Mouse (Mus musculus) bone marrow macrophage, adult 2 months (primary cell): ENCODE measurements around the gene Ncstn. TPM values are rescaled to one million over a fixed set of nuclear protein-coding genes. Genes with fewer than 3 reads are reported as not detected.

Experiments
- H3K27ac ChIP-seq: 2 replicates; pipeline ENCODE4 v1.5.1; 2012; ENCODE audit warnings: low read depth, low read length; ENCODE audit not compliant: insufficient read depth
- H3K4me1 ChIP-seq: 2 replicates; pipeline ENCODE4 v1.6.1; 2012; ENCODE audit warnings: low read length; ENCODE audit not compliant: control insufficient read depth, insufficient read depth
- H3K4me3 ChIP-seq: 2 replicates; pipeline ENCODE4 v1.5.1; 2012; ENCODE audit warnings: mild to moderate bottlenecking, low read length, moderate library complexity; ENCODE audit not compliant: insufficient read depth
- CTCF ChIP-seq: IDR thresholded peaks from 2 replicates; pipeline ENCODE4 v1.5.1; 2012; ENCODE audit warnings: low read depth, mild to moderate bottlenecking, low read length, moderate library complexity
- POLR2A ChIP-seq: IDR thresholded peaks from 2 replicates; pipeline ENCODE4 v1.6.1; 2012; ENCODE audit warnings: mild to moderate bottlenecking, low read depth, low read length, borderline replicate concordance
- polyA plus RNA-seq: library from polyadenylated mRNA; stranded (reverse); fragments of >200 nt; gene quantifications from 2 replicates; pipeline ENCODE4 v1.2.4, GENCODE M21; 2012; ENCODE audit not compliant: missing spikeins, insufficient read depth, insufficient read length

Gene Ncstn
- polyA plus RNA-seq, result 142 and 144 TPM in 2 replicates

DNA sequence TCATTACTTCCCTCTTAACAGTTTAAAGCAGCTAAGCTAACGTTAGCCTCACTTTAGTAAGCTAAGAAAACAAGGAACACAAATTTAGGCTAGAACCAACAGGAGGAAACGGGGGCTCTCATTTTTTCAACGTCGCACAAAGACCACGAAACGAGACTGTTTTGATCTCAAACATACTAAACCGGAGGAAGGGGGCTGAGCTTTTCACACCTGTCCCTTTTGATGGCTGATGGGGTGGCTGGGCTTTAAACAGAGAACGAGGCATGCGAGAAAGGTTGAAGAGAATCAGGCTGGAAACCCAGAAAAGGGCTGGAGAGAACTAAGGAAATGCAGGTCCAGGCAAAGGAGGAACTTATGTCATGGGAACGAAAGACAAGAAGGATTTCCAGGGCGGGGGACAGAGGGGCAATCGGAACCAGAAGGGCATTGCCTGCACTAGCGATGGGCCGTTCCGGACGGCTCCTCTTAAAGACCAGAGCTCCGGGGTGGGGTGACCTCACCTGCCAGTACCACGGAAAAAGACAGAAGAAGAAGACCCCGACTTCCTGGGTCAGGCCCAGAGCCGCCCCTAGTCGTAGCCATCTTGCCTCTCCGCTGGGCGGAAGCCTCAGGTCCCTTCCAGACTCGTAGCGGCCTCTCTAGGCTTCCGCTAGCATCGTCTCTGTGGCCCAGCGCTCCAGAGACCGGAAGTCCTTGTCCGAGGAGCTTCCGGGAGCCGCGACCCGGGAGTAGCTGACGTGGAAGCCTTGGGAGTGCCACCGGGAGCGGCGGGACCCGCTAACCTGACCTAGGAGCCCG is at the start of gene Ncstn, which contains the start of gene Copa:
Gene Ncstn (minus strand): TSS at position 695 of the 798 bp plus-strand sequence.
Gene Copa (plus strand): TSS at position 429 of the 798 bp plus-strand sequence.
- Histone ChIP-seq H3K4me1 (peaks cover 14% of the 10 kb centered on the region), H3K4me3 (peak within 1 kb of the TSS; percentile 79), H3K27ac (peak within 1 kb of the TSS; percentile 91)
- TF ChIP-seq CTCF (no peak), POLR2A (no peak)

DNA sequence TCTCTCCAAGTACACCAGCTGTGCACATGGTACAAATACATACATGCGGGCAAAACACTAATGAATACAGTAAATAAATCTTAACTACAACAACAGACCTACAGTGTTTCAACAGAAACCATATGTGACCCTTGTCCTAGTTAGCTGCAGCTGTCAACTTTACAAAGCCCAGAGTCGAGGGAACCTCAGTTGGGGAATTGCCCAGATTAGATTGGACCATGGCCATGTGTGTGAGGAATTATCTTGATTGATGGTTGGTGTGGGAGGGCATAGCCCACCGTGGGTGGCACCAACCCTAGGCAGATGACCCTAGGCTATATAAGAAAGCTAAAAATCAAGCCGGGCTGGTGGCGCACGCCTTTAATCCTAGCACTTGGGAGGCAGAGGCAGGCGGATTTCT is 49.7 kb upstream of the Ncstn start:
- no peak overlapping the region for H3K27ac ChIP-seq
- TF ChIP-seq POLR2A (no peak), CTCF (no peak)
- peaks cover 3% of the 10 kb centered on the region; the same call in 1 of the 2 replicates for H3K4me1 ChIP-seq
- no peak overlapping the region for H3K4me3 ChIP-seq

DNA sequence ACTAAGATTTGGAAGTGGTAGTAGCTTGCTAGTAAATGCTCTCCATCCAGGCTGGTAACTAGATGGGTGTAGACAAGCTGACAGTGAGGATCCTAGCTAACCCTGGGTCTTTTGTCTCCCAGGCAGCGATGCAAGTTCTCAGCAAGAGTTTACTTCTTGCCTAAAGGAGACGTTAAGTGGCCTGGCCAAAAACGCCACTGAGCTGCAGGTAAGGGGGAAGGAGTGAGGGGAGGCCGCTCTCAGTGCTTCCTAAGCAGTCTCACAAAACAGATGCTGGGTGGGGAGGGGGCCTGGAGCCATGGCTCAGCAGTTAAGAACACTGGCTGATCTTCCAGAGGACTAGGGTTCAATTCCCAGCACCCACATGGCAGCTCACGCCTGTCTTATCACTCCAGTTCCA is 47.2 kb upstream of the Ncstn start:
- Histone ChIP-seq H3K27ac (no peak overlapping the region), H3K4me3 (no peak overlapping the region), H3K4me1 (peaks cover 3% of the 10 kb centered on the region; the same call in 1 of the 2 replicates)
- TF ChIP-seq CTCF (no peak), POLR2A (no peak)

DNA sequence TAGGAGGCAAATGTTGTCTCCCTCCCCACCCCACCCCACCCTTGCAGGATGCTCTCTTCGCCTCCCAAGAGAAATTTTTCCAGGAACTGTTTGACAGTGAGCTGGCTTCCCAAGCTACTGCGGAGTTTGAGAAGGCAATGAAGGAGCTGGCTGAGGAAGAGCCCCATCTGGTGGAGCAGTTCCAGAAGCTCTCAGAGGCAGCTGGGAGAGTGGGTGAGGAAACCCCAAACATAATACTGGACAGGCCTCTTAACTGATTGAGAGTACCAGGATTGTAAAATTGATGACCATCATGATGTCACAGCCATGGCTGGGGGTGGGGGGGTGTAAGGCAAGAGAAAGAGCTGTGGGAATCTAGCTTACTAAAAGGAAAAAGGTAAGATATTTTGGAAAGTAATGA is 46.5 kb upstream of the Ncstn start:
- Histone ChIP-seq H3K4me1 (peaks cover 3% of the 10 kb centered on the region; the same call in 1 of the 2 replicates), H3K27ac (no peak overlapping the region), H3K4me3 (no peak overlapping the region)
- TF ChIP-seq CTCF, result no peak
- no peak for TF ChIP-seq POLR2A

DNA sequence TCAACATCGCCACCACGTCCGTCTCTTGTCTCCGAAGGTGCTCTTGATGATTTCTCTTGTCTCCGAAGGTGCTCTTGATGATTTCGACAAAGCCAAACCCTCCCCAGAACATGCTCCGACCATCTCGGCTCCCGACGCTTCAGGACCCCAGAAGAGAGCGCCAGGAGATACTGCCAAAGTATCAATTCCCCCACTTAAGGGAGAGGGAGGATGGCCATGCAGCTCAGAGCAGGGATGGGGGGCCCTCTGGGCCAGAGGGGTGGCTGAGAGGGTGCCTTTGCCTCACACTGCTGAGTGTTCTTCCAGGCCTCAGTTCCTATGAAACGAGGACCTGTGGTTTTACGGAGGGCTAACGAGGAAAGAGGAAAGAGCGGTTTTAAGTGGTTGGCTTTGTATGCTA is 46.0 kb upstream of the Ncstn start:
- no peak overlapping the region for H3K27ac ChIP-seq
- TF ChIP-seq POLR2A, result no peak
- TF ChIP-seq CTCF, result no peak
- no peak overlapping the region for H3K4me3 ChIP-seq
- H3K4me1 ChIP-seq, result peaks cover 3% of the 10 kb centered on the region; the same call in 1 of the 2 replicates

DNA sequence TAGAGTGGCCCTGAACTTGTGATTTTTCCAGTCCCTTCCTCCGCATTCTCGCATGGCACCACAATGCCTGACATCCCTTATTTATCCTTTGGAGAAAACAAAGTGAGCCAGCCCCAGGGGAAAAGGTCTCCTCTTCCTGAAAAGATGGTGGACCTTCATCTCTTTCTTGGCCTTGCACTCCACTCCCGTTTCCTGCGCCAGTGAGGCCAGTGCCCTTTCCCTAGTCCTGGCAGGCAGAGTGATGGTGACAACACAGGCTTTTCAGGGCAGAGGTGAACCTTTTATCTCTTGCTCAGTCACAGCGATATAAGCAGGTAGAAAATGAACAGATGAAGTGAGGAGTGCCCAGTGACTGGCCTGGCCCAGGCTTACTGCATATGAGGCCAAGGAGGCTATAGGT is 44.9 kb upstream of the Ncstn start:
- Histone ChIP-seq H3K4me1 (peaks cover 3% of the 10 kb centered on the region; the same call in 1 of the 2 replicates), H3K27ac (no peak overlapping the region), H3K4me3 (peak overlapping the region; percentile 94)
- no peak for TF ChIP-seq CTCF
- TF ChIP-seq POLR2A, result no peak

DNA sequence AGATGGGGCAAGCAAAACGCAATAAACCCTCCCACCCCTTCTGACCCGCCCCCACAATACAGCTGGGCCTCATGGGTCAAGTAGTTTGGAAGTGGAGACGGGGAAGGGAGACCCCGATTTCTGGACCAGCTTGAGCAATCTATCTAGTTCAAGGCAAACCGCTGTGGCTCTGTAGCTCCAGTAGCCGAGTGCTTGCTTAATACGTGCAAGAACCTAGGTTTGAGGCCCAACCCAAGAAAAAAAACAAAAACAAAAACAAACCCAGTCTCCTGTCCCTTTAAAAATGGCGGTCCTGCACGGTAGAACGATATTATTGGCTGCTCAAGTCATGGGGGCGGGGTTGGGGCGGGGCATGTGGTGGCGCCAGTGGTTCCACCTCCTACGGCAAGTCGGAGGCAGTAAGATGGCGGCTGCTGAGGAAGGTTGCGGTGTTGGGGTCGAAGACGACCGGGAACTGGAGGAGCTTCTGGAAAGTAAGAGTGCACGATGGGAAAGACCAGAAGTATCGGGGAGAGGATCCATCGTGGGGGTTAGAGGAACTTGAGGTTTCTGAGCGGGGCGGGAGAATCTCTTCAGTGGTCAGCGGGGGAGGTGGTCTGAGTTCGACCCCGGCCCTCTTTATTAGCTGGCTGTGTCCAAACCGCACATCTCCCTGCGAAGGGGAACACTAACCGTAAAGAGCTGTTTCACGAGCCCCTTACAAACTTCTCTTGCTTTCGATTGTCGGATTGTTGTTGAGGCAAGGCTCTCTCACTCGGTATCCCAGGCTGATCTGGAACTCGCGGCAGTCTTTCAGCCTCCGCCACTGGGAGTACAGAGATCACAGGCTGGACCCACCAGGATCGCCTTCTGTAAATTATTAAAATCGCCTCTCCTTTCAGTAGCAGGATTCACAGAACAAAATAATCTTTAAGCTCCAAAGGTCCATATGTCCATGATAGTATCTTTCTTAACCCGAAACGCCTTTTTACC is 44.1 kb upstream of the Ncstn start, which contains the start of gene Pex19:
Gene Pex19 (plus strand): TSS at position 380 of the 972 bp plus-strand sequence.
- Histone ChIP-seq H3K4me1 (peaks cover 3% of the 10 kb centered on the region; the same call in 1 of the 2 replicates), H3K27ac (peak within 1 kb of the TSS; percentile 59), H3K4me3 (peak within 1 kb of the TSS; percentile 94)
- TF ChIP-seq CTCF, result no peak
- TF ChIP-seq POLR2A, result no peak

DNA sequence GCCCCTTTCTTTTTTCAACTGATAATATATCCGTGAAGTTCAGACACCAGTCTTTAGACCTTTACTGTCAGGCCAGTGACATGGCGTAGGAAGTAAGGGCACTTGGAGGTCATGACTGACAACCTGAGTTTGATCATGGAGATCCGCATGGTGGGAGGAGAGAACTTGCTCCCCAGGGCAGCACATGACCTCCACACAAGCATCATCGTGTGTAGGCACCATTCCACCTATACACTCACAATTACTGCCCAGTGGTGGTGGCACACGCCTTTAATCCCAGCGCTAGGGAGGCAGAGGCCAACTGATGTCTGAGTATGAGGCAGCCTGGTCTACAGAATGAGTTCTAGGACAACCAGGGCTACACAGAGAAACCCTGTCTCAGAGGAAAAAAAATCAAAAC is 42.0 kb upstream of the Ncstn start:
- Histone ChIP-seq H3K27ac (no peak overlapping the region), H3K4me3 (no peak overlapping the region), H3K4me1 (peaks cover 3% of the 10 kb centered on the region; the same call in 1 of the 2 replicates)
- TF ChIP-seq CTCF (no peak), POLR2A (no peak)

DNA sequence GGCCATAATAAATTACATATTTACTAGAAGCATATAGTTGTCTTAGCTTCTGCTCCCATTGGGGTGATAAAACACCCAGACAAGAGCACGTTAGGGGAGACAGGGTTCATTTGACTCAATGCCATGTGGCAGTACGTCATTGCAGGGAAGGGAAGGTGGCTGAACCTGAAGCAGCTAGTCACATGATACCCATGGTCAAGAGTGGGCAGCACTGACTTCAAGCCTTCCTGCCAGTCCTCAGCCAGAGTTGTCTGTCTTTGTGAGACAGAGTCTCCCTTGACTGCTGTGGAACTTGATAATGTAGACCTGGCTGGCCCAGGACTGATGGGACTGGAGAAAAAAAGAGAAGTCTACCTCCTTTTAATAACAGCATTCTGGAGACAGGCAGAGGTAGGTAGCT is 40.1 kb upstream of the Ncstn start:
- TF ChIP-seq POLR2A (no peak), CTCF (no peak)

DNA sequence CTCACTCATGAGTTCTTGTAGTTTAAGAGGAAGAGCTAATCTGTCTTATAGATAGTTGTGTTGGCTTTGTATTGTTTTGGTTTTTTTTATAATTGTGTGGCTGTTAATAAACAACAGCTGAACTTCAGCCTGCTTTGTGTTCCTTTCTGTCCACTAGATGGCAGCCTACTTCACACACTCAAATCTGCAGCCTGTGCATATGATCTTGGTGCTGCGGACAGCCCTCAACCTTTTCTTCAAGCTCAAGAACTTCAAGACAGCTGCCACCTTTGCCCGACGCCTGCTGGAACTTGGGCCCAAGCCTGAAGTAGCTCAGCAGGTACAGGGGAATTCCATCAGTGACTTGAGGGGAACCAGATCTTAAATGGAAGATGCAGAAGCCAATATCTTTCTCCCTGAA is 37.1 kb upstream of the Ncstn start:
- no peak overlapping the region for H3K27ac ChIP-seq
- no peaks in the 10 kb centered on the region for H3K4me1 ChIP-seq
- no peak overlapping the region for H3K4me3 ChIP-seq
- TF ChIP-seq CTCF (peak; percentile 51; the same call in 1 of the 2 replicates), POLR2A (no peak)

More for the DNA sequence above, 40.1 kb upstream of the Ncstn start:
- Histone ChIP-seq H3K27ac (no peak overlapping the region), H3K4me1 (peaks cover 3% of the 10 kb centered on the region; the same call in 1 of the 2 replicates), H3K4me3 (no peak overlapping the region)
